Comparison of ENCODE assay signal across 8 mouse cellular contexts in the genomic region with DNA sequence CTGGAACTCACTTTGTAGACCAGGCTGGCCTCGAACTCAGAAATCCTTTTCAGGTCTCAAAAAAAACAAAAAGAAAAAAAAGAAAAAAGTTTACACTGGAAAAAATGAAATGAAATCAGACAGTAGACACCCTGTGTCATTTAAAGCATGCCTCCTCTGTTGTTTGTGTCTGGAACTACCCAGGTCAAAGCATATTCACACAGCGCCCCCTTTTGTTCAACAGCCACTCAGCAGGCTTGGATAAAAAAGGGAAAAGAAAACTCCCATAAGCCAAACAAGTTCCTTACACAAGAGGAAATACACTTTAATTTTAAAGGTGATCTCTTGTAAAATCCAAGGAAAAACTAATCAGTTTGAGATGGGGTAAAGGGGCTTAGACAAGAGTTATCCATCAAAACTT. TPM values are rescaled to one million over a fixed set of nuclear protein-coding genes. Genes with fewer than 3 reads are reported as not detected.
DNase-seq lines count a peak whose midpoint lies in the region; ATAC-seq lines count a peak whose summit lies in the region.

No protein-coding gene starts in this region.

- 39% methylated on average over 2 of the region's 2 CpGs for WGBS in heart, embryonic 11.5 days (ENCODE audit: insufficient replicate concordance)

- intact Hi-C loops in heart, postnatal 14 days (cut with DNase I): loop anchor here (2.0 kb wide), 1 partner anchor 39 kb away; no protein-coding TSS in a partner anchor

- no peaks in the 10 kb centered on the region for H3K27me3 ChIP-seq in heart, embryonic 11.5 days (ENCODE audit: control insufficient read depth, insufficient read depth, low read length)

- H3K9me3 ChIP-seq in heart, embryonic 11.5 days (replicated peaks; ENCODE audit: control insufficient read depth, low read length): no peaks in the 10 kb centered on the region

- H3K36me3 ChIP-seq in heart, embryonic 11.5 days (ENCODE audit: control insufficient read depth, insufficient read depth, low read length): no peaks in the 10 kb centered on the region

- no peak overlapping the region for H3K4me2 ChIP-seq in heart, embryonic 11.5 days

- H3K27ac ChIP-seq in heart, embryonic 11.5 days (ENCODE audit: low read depth, low read length): no peak overlapping the region

- peaks cover 16% of the 10 kb centered on the region for H3K4me1 ChIP-seq in heart, embryonic 11.5 days (ENCODE audit: control insufficient read depth, insufficient read depth, low read length)

- peak; percentile 39 to 59 for DNase-seq in heart, postnatal 14 days
- DNase-seq in 416B (ENCODE audit: low read depth): peak; percentile 40
- peak; percentile 38 for DNase-seq in R1 (ENCODE audit: low read depth, low spot score)
- peak; percentile 62 for DNase-seq in kidney, adult 9 months
- DNase-seq in spleen, postnatal 14 days (ENCODE audit: low spot score in 2 of 2): no peak
- DNase-seq in spleen, postnatal 36 days (ENCODE audit: low spot score in 2 of 2): no peak
- DNase-seq in urinary bladder, postnatal 4 days (ENCODE audit: low spot score in 2 of 2): no peak

- H3K4me3 ChIP-seq in heart, embryonic 11.5 days (ENCODE audit: low read depth, low read length): no peak overlapping the region

- ATAC-seq in heart, embryonic 11.5 days (replicated peaks; ENCODE audit: insufficient number of reproducible peaks, low FRiP score, low TSS enrichment): no peak

- H3K9ac ChIP-seq in heart, embryonic 11.5 days (ENCODE audit: low read depth, low read length): no peak overlapping the region

RNA-seq across cellular contexts. Expression of a gene that starts 21.4 kb away (rescaled TPM):
- total RNA-seq in heart, postnatal 14 days (2021): 100 to 1,000 TPM; 148 to 165 TPM
- 60.7 and 62.9 TPM in 2 replicates for polyA plus RNA-seq in heart, embryonic 11.5 days (2014; fragmentation: Nextera tagmentation; extraction: Ambion mirVana)

Comparison
In these comparisons a context has a peak if more than half of its experiments do, and no peak if none do; other contexts are left out.
1. DNase-seq: peak in heart, postnatal 14 days (2 of 2), 416B (single experiment), R1 (single experiment) and kidney, adult 9 months (single experiment); none in spleen, postnatal 14 days (0 of 2), spleen, postnatal 36 days (0 of 2) and urinary bladder, postnatal 4 days (0 of 2).